Mouse (Mus musculus) ES-E14 (cell line): ENCODE measurements at regions not wholly inside any gene's neighbourhood (a gene's known extent, or its start where the extent isn't known, plus 50 kb on each side); places are given as distances from the start of the nearest gene placed in this dataset.

Source experiments
- HCFC1 ChIP-seq: IDR thresholded peaks from 2 replicates; pipeline ENCODE4 v1.6.1; 2012; ENCODE audit warnings: low read length, inconsistent platforms, borderline replicate concordance; ENCODE audit not compliant: insufficient read depth
- ZC3H11A ChIP-seq: IDR thresholded peaks from 2 replicates; pipeline ENCODE4 v1.6.1; 2012; ENCODE audit warnings: low read depth, mild to moderate bottlenecking, inconsistent platforms, low read length, borderline replicate concordance

- no peak for TF ChIP-seq HCFC1
- no peak for TF ChIP-seq ZC3H11A
Measured at GRCm38 (mm10) chr9:34349997-34350396, 135.7 kb upstream of the Kirrel3 start.
